Mouse (Mus musculus): ENCODE results near the gene Ccl24.
"Not testable (repeated sequence)": the region's sequence is repeated elsewhere in the genome, so short reads cannot be mapped to it uniquely, and the experiment has no call there.

The Ccl24 gene

GRCm38 (mm10) chr5:135573006-135573405, at the start of gene Ccl24:
TSS of gene Ccl24 (minus strand) at chr5:135573049.
- DNase-seq, result no peak

GRCm38 (mm10) chr5:135621725-135622124, 48.9 kb upstream of the Ccl24 start:
- no peak for DNase-seq

GRCm38 (mm10) chr5:135620526-135620925, 47.7 kb upstream of the Ccl24 start:
- no peak for DNase-seq

GRCm38 (mm10) chr5:135619741-135620140, 46.9 kb upstream of the Ccl24 start:
- not testable (repeated sequence) for DNase-seq

- DNase-seq, result no peak
Measured at GRCm38 (mm10) chr5:135609794-135610193, 36.9 kb upstream of the Ccl24 start.

- no peak for DNase-seq
Measured at GRCm38 (mm10) chr5:135607581-135607980, 34.7 kb upstream of the Ccl24 start.

GRCm38 (mm10) chr5:135606717-135607116, 33.9 kb upstream of the Ccl24 start:
- DNase-seq, result not testable (repeated sequence)

GRCm38 (mm10) chr5:135604643-135605042, 31.8 kb upstream of the Ccl24 start:
- DNase-seq, result not testable (repeated sequence)

GRCm38 (mm10) chr5:135589996-135590784, 17.3 kb upstream of the Ccl24 start:
- DNase-seq, result no peak

- no peak for DNase-seq
Measured at GRCm38 (mm10) chr5:135587764-135588163, 14.9 kb upstream of the Ccl24 start.

- DNase-seq, result no peak
Measured at GRCm38 (mm10) chr5:135585691-135586090, 12.8 kb upstream of the Ccl24 start.

GRCm38 (mm10) chr5:135582330-135582729, 9.5 kb upstream of the Ccl24 start:
- DNase-seq, result no peak

- no peak for DNase-seq
Measured at GRCm38 (mm10) chr5:135579331-135579751, 6.5 kb upstream of the Ccl24 start.

GRCm38 (mm10) chr5:135576055-135576454, 3.2 kb upstream of the Ccl24 start:
- DNase-seq, result no peak

- no peak for DNase-seq
Measured at GRCm38 (mm10) chr5:135568698-135569097, 4.2 kb downstream of the Ccl24 start.

- no peak for DNase-seq
Measured at GRCm38 (mm10) chr5:135567556-135568265, 5.1 kb downstream of the Ccl24 start.

GRCm38 (mm10) chr5:135563469-135563868, 9.4 kb downstream of the Ccl24 start, which contains the start of gene Ccl26:
TSS of gene Ccl26 (minus strand) at chr5:135563569.
- DNase-seq, result no peak

GRCm38 (mm10) chr5:135557671-135558070, 15.2 kb downstream of the Ccl24 start:
- DNase-seq, result no peak

- DNase-seq, result no peak
Measured at GRCm38 (mm10) chr5:135557051-135557450, 15.8 kb downstream of the Ccl24 start.

- DNase-seq, result no peak
Measured at GRCm38 (mm10) chr5:135556259-135556658, 16.6 kb downstream of the Ccl24 start.

GRCm38 (mm10) chr5:135551591-135551990, 21.3 kb downstream of the Ccl24 start:
- DNase-seq, result no peak

- DNase-seq, result no peak
Measured at GRCm38 (mm10) chr5:135550910-135551309, 21.9 kb downstream of the Ccl24 start.

- DNase-seq, result no peak
Measured at GRCm38 (mm10) chr5:135547990-135548389, 24.9 kb downstream of the Ccl24 start.
